ENCODE assay signal across 8 mouse cellular contexts in the genomic region with DNA sequence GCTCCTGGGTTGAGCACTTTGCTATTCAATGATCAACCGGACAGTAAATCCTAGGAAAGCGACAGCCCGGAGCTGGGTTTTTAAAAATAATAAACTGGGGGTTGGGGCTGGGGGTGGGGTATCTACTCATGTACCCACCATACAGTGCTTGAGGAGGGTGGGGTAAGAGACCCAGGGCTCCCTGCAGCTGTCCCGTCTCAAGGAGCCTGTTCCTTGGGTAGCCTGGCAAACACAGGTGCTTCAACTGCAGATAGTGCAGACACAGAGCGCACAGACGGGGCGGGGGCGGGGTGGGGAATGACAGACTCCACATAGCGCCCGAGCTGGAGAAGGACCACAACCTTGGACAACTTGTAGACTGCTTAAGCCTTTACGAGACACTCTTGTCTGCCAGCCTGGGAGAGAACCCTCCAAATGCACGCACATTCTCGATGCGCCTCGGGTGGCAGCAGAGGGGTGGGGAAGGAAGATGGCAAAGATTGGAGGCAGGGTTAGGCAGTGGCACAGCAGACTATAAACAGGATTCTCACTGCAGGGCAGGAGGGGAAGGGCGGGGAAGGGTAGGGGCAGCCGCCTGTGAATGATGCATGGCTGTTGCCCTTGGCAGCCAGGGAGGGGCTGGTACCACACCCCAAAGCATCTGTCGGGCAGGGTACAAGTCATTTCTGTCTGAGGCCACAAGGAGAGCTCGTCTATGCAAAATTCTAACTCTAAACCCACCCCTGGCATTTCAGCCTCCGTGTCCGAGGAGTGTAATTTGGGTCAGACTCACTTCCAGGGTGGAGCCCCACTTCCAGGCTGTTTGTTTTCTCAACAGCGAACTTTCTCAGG. TPM values are rescaled to one million over a fixed set of nuclear protein-coding genes. Genes with fewer than 3 reads are reported as not detected.
DNase-seq lines count a peak whose midpoint lies in the region; ATAC-seq and TF ChIP-seq lines count a peak whose summit lies in the region.

No protein-coding gene starts in this region.

- H3K9me3 ChIP-seq in hindbrain, embryonic 12.5 days (replicated peaks), result no peaks in the 10 kb centered on the region
- no peaks in the 10 kb centered on the region for H3K9me3 ChIP-seq in liver, postnatal 0 days (ENCODE audit: low read length)

- H3K4me2 ChIP-seq in hindbrain, embryonic 12.5 days (replicated peaks), result no peak overlapping the region
- H3K4me2 ChIP-seq in liver, postnatal 0 days (ENCODE audit: low read depth, low read length), result no peak overlapping the region

- peak overlapping the region; percentile 57; the same call in 1 of the 2 replicates for H3K27ac ChIP-seq in hindbrain, embryonic 12.5 days
- H3K27ac ChIP-seq in liver, postnatal 0 days (ENCODE audit: low read depth), result no peak overlapping the region

- WGBS in hindbrain, embryonic 12.5 days, result 61% methylated on average over 22 of the region's 22 CpGs
- 59% methylated on average over 22 of the region's 22 CpGs for WGBS in liver, postnatal 0 days (ENCODE audit: insufficient replicate concordance)

- peaks cover 48% of the 10 kb centered on the region for H3K4me1 ChIP-seq in hindbrain, embryonic 12.5 days
- peaks cover 33% of the 10 kb centered on the region for H3K4me1 ChIP-seq in liver, postnatal 0 days (ENCODE audit: insufficient read depth)

- 0 out of 2 replicates have a peak, but pooled peaks have one; percentile 3 for TF ChIP-seq CTCF in liver, postnatal 0 days (IDR thresholded peaks at IDR 0.05; ENCODE audit: low read depth)

- peak; percentile 63 for DNase-seq in adrenal gland, postnatal 14 days
- DNase-seq in adrenal gland, postnatal 4 days (ENCODE audit: low spot score in 2 of 2), result no peak
- DNase-seq in B cell, adult 2 months, result peak; percentile 75 to 81
- DNase-seq in liver, postnatal 0 days, result peak; percentile 31
- DNase-seq in retina, embryonic 14.5 days (ENCODE audit: low spot score), result peak; percentile 45
- no peak for DNase-seq in urinary bladder, postnatal 36 days (ENCODE audit: low spot score in 2 of 2)
- DNase-seq in right cerebral cortex, postnatal 36 days (ENCODE audit: low spot score in 2 of 2), result no peak

- no peak overlapping the region for H3K9ac ChIP-seq in hindbrain, embryonic 12.5 days
- H3K9ac ChIP-seq in liver, postnatal 0 days (replicated peaks), result no peak overlapping the region

- no peaks in the 10 kb centered on the region for H3K27me3 ChIP-seq in hindbrain, embryonic 12.5 days
- H3K27me3 ChIP-seq in liver, postnatal 0 days (ENCODE audit: insufficient read depth, low read length), result no peaks in the 10 kb centered on the region

- TF ChIP-seq EP300 in liver, postnatal 0 days (IDR thresholded peaks at IDR 0.05; ENCODE audit: low read depth), result no peak

- ATAC-seq in hindbrain, embryonic 12.5 days (ENCODE audit: low FRiP score), result peak; percentile 71
- peak; percentile 76 for ATAC-seq in liver, postnatal 0 days

- H3K36me3 ChIP-seq in hindbrain, embryonic 12.5 days, result no peaks in the 10 kb centered on the region
- peaks cover 18% of the 10 kb centered on the region for H3K36me3 ChIP-seq in liver, postnatal 0 days (replicated peaks; ENCODE audit: insufficient read depth, low read length)

- H3K4me3 ChIP-seq in hindbrain, embryonic 12.5 days, result no peak overlapping the region
- no peak overlapping the region for H3K4me3 ChIP-seq in liver, postnatal 0 days (ENCODE audit: low read depth, low read length)

RNA-seq across cellular contexts. Expression of gene Gns, which starts 55.0 kb away (rescaled TPM):
- 126 and 138 TPM in 2 replicates for total RNA-seq in adrenal gland, postnatal 14 days (2021)
- total RNA-seq in adrenal gland, postnatal 4 days (2021), result 100 to 1,000 TPM; 121 to 130 TPM
- 50.8 and 54.1 TPM in 2 replicates for polyA plus RNA-seq in hindbrain, embryonic 12.5 days (2016; fragmentation: Nextera tagmentation; extraction: Ambion mirVana)
- 27.7 and 28.9 TPM in 2 replicates for polyA plus RNA-seq in liver, postnatal 0 days (2015; fragmentation: Nextera tagmentation; extraction: Ambion mirVana)

RNA-seq across cellular contexts. Expression of gene Rassf3, which starts 56.3 kb away (rescaled TPM):
- 40.1 and 41.1 TPM in 2 replicates for total RNA-seq in adrenal gland, postnatal 14 days (2021)
- 10 to 100 TPM; 37.6 to 44.5 TPM for total RNA-seq in adrenal gland, postnatal 4 days (2021)
- polyA plus RNA-seq in hindbrain, embryonic 12.5 days (2016; fragmentation: Nextera tagmentation; extraction: Ambion mirVana), result 12.7 and 13.4 TPM in 2 replicates
- polyA plus RNA-seq in liver, postnatal 0 days (2015; fragmentation: Nextera tagmentation; extraction: Ambion mirVana), result 16.4 and 16.6 TPM in 2 replicates

Comparison
In these comparisons a context has a peak if more than half of its experiments do, and no peak if none do; other contexts are left out.
1. DNase-seq: peak in adrenal gland, postnatal 14 days (single experiment), B cell, adult 2 months (2 of 2), liver, postnatal 0 days (single experiment) and retina, embryonic 14.5 days (single experiment); none in adrenal gland, postnatal 4 days (0 of 2), urinary bladder, postnatal 36 days (0 of 2) and right cerebral cortex, postnatal 36 days (0 of 2).